Mouse (Mus musculus) E14TG2a.4 (cell line): Measurements from ENCODE around the gene Gbx1.

ENCODE experiments used
- CTCF ChIP-seq: conservative IDR thresholded peaks from 2 replicates; pipeline ENCODE4 v1.5.1; 2014; ENCODE audit warnings: low read length
- NANOG ChIP-seq: IDR thresholded peaks from 2 replicates; pipeline ENCODE4 v1.6.1; 2014; ENCODE audit warnings: borderline replicate concordance, low read length, mixed read lengths
- POU5F1 ChIP-seq: IDR thresholded peaks from 2 replicates; pipeline ENCODE4 v1.6.1; 2014; ENCODE audit warnings: low read length, borderline replicate concordance

DNA sequence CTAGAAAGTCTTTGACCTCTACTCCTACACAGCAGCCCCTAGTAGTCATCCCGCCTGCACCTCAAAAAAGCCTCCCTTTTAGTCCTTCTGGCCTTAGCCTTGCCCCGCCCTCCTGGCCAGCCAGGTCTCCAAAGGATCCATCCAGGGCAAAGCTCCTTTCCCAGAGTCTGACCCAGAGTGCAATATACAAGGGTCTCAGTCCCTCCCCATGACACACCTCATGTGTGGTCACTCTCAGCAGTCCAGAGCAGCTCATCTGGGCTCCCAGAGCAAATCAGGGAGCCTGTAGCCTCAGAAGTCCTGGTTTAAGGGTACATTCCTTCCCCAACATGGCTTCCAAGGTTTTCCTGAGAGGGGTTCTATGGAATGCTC is 24.3 kb upstream of the Gbx1 start:
- TF ChIP-seq CTCF (no peak), POU5F1 (no peak), NANOG (no peak)
